In genomic region chr17:16952146-16952545, GRCm38 (mm10) we compare ENCODE assay signal across 8 mouse cellular contexts.
DNase-seq lines count a peak whose midpoint lies in the region; ATAC-seq and TF ChIP-seq lines count a peak whose summit lies in the region.
"Not testable (repeated sequence)": the region's sequence is repeated elsewhere in the genome, so short reads cannot be mapped to it uniquely, and the experiment has no call there.

No protein-coding gene starts in this region.

- not testable (repeated sequence) for H3K27me3 ChIP-seq in embryonic facial prominence, embryonic 10.5 days (replicated peaks; ENCODE audit: low read depth, poor library complexity, severe bottlenecking); forebrain, embryonic 13.5 days; heart, embryonic 15.5 days; intestine, embryonic 15.5 days (replicated peaks); limb, embryonic 15.5 days; myocyte (ENCODE audit: control insufficient read depth, insufficient read depth, insufficient read length)

- H3K79me2 ChIP-seq in macrophage (ENCODE audit: inconsistent target), result peaks cover 39% of the 10 kb centered on the region
- not testable (repeated sequence) for H3K79me2 ChIP-seq in myocyte (ENCODE audit: control insufficient read depth, insufficient read depth)

- WGBS in embryonic facial prominence, embryonic 10.5 days, result 33% methylated on average over 2 of the region's 2 CpGs
- 41% methylated on average over 2 of the region's 2 CpGs for WGBS in forebrain, embryonic 13.5 days
- 20% methylated on average over 2 of the region's 2 CpGs for WGBS in heart, embryonic 15.5 days
- 24% methylated on average over 2 of the region's 2 CpGs for WGBS in intestine, embryonic 15.5 days
- 19% methylated on average over 2 of the region's 2 CpGs for WGBS in limb, embryonic 15.5 days
- WGBS in macrophage (ENCODE audit: missing documents), result 16% methylated on average over 2 of the region's 2 CpGs

- H3K9me3 ChIP-seq in embryonic facial prominence, embryonic 10.5 days; forebrain, embryonic 13.5 days (replicated peaks); heart, embryonic 15.5 days (replicated peaks); intestine, embryonic 15.5 days; limb, embryonic 15.5 days: not testable (repeated sequence)

- not testable (repeated sequence) for H3ac ChIP-seq in myocyte (ENCODE audit: control insufficient read depth, insufficient read length)

- not testable (repeated sequence) for H3K36me3 ChIP-seq in embryonic facial prominence, embryonic 10.5 days (replicated peaks); forebrain, embryonic 13.5 days (ENCODE audit: poor library complexity, severe bottlenecking); heart, embryonic 15.5 days; intestine, embryonic 15.5 days; limb, embryonic 15.5 days; macrophage (ENCODE audit: inconsistent target); myocyte (ENCODE audit: control insufficient read depth, insufficient read depth)

- peak; percentile 5 for DNase-seq in 3T3-L1 (ENCODE audit: low read depth, low spot score)
- DNase-seq in embryonic facial prominence, embryonic 10.5 days (ENCODE audit: low spot score), result not testable (repeated sequence)

- peak overlapping the region; percentile 60 for H3K4me3 ChIP-seq in embryonic facial prominence, embryonic 10.5 days
- H3K4me3 ChIP-seq in forebrain, embryonic 13.5 days, result peak overlapping the region; percentile 44
- peak overlapping the region; percentile 24 for H3K4me3 ChIP-seq in heart, embryonic 15.5 days
- H3K4me3 ChIP-seq in intestine, embryonic 15.5 days (replicated peaks), result 0 out of 2 replicates have a peak overlapping the region, but pooled peaks have one; percentile 3
- H3K4me3 ChIP-seq in limb, embryonic 15.5 days, result peak overlapping the region; percentile 48; the same call in 1 of the 2 replicates
- peak overlapping the region; percentile 54 for H3K4me3 ChIP-seq in macrophage (ENCODE audit: inconsistent target)
- peak overlapping the region; percentile 26 for H3K4me3 ChIP-seq in myocyte

- H3K9ac ChIP-seq in forebrain, embryonic 13.5 days; heart, embryonic 15.5 days; intestine, embryonic 15.5 days; limb, embryonic 15.5 days: not testable (repeated sequence)

- not testable (repeated sequence) for ATAC-seq in forebrain, embryonic 13.5 days; heart, embryonic 15.5 days (replicated peaks; ENCODE audit: insufficient number of reproducible peaks, insufficient read depth, low FRiP score, low read depth); intestine, embryonic 15.5 days; limb, embryonic 15.5 days (ENCODE audit: insufficient number of reproducible peaks, low FRiP score, low TSS enrichment, low read depth)

- H3K4me2 ChIP-seq in forebrain, embryonic 13.5 days, result peak overlapping the region; percentile 50
- peak overlapping the region; percentile 47 for H3K4me2 ChIP-seq in heart, embryonic 15.5 days
- peak overlapping the region; percentile 37 for H3K4me2 ChIP-seq in intestine, embryonic 15.5 days (replicated peaks)
- peak overlapping the region; percentile 24; the same call in 1 of the 2 replicates for H3K4me2 ChIP-seq in limb, embryonic 15.5 days
- H3K4me2 ChIP-seq in myocyte (ENCODE audit: low read depth), result peak overlapping the region; percentile 64

- H3K4me1 ChIP-seq in embryonic facial prominence, embryonic 10.5 days; forebrain, embryonic 13.5 days; heart, embryonic 15.5 days (replicated peaks); intestine, embryonic 15.5 days (replicated peaks); limb, embryonic 15.5 days: not testable (repeated sequence)

- TF ChIP-seq POLR2A in myocyte (IDR thresholded peaks at IDR 0.05; ENCODE audit: insufficient read length, low read depth), result not testable (repeated sequence)

- H3K27ac ChIP-seq in embryonic facial prominence, embryonic 10.5 days (replicated peaks); forebrain, embryonic 13.5 days; heart, embryonic 15.5 days; intestine, embryonic 15.5 days; limb, embryonic 15.5 days; macrophage: not testable (repeated sequence)

Comparison
In these comparisons a context has a peak if more than half of its experiments do, and no peak if none do; other contexts are left out.
1. H3K4me3 ChIP-seq: peak in every context shown above with its lines; median percentile 60 in embryonic facial prominence, embryonic 10.5 days; 54 in macrophage; 48 in limb, embryonic 15.5 days; 44 in forebrain, embryonic 13.5 days; 26 in myocyte; 24 in heart, embryonic 15.5 days; 3 in intestine, embryonic 15.5 days.